Mouse (Mus musculus) T-cell, adult 66 days (primary cell): Measurements from ENCODE around the gene Trim13. TPM values are rescaled to one million over a fixed set of nuclear protein-coding genes. Genes with fewer than 3 reads are reported as not detected.

Experiments used
- total RNA-seq, 2 experiments: library from RNA; stranded (reverse); gene quantifications; 3 replicates in 1 of 2; 4 replicates in 1 of 2; pipeline ENCODE4 v1.2.4; 2023

Gene Trim13
- 10 to 100 TPM; 13.2 to 15.3 TPM for total RNA-seq

DNA sequence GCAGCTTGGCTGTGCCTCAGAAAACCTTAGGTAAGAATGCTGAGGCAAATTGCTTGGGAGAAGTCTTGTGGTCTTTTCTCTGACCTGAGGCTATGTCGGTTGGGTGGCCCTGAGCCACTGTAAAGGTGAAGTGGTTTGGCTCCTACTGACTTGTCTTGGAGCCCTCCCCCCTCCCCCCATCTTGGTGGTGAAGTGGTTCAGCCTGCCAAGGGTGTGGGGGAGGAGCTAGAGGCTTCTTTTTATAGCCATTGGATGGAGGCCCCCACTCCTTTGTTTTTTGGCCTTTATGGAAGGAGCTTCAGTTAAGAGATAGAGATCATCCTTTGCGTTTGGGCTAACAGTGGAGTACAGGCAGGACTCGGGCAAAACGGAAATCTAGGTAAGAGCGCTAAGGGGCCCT lies at the start of gene Trim13:
Trim13 (plus strand) TSS at position 280 of the 400 bp plus-strand sequence.

DNA sequence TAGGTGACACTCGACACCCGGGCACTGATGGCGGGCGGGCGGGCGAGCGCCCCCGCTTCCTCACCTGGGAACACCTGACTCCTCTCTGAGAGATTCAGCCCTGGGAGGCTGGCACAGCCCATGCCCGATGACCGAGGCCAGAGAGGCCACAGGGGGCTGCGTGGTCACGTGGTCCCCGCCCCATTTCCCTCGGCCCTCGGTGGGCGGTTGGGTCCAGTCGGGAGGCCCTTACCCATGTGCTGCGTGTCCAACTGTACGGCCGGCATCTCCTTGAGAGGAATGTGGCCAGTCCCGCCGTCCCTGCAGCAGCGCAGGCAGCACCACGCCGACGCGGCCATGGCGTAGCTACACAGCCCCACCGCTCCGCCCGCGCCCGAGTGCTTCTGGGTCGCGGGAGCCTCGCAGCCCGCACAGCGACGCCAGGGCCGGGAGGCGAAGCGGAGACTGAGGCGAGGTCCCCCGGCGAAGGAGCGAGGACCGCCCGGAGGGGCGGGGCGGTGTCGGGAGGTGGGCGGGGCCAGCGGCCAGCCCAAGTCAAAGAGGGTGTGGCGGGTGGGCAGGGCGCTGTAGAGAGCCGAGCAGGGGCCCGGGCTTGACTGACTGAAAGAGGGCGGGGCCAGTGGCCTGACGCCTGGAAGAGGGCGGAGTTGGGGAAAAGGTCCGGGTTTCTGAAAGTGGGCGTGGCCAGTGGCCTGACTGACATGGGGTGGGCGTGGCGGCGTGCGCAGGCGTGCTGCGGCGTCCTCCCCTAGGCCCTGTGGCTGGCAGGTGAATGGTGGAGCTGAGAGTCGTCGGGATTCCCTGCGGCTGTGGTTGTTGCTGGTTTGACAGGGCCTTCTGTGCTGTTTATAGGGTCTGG lies 41.5 kb upstream of the Trim13 start, which contains the start of gene Spryd7:
Spryd7 (minus strand) TSS at position 598 of the 859 bp plus-strand sequence.

GRCm38 (mm10) chr14:61607157-61607556 lies 9.1 kb downstream of the Trim13 start, which contains the start of gene Kcnrg:
Kcnrg (plus strand) TSS chr14:61607457.

Other genes starting within 250 kb of the Trim13 start
- 1 to 10 TPM; 6.0 to 6.6 TPM for gene Ebpl, start 237.8 kb upstream of the Trim13 start, total RNA-seq
- 10 to 100 TPM; 21.9 to 25.3 TPM for gene Kpna3, start 158.4 kb upstream of the Trim13 start, total RNA-seq
- gene Spryd7, start 41.4 kb upstream of the Trim13 start, total RNA-seq, result 1 to 10 TPM; 8.5 to 9.8 TPM
- 1 to 10 TPM in 1 of 2 experiments, under 1 TPM in 1; 0.52 to 1.1 TPM for gene Kcnrg, start 9.2 kb downstream of the Trim13 start, total RNA-seq